Mouse (Mus musculus): ENCODE measurements at regions not wholly inside any gene's neighbourhood (a gene's known extent, or its start where the extent isn't known, plus 50 kb on each side); places are given as distances from the start of the nearest gene placed in this dataset.

DNA sequence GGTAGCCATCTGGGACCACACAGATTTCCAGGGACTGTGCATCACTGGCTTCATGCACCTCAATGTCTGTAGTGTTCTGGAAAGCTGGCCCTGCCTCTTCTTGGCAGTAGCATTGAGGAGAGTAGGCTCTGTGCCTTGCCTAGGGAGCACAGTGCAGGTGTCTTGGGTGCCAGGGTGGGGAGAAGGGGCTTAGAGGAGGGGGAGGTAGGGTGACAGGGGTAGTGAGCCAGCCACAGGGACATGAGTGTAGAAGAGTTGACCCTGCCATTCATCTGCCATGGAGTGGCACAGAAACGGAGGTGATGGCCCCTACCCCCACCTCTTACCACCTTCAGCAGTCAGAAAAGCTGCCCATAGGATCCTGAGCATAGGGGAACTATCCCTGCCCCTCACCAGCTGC lies 235.4 kb upstream of the Gli3 start:
- DNase-seq = no peak

Measured in adrenal gland, postnatal 10 days (tissue).